Mouse (Mus musculus): ENCODE data around the gene Cdk7. TPM values are rescaled to one million over a fixed set of nuclear protein-coding genes. Genes with fewer than 3 reads are reported as not detected.

The Cdk7 gene
- total and polyA plus RNA-seq, 3 experiments = 29.4 to 56.9 (median 47.8) TPM

DNA sequence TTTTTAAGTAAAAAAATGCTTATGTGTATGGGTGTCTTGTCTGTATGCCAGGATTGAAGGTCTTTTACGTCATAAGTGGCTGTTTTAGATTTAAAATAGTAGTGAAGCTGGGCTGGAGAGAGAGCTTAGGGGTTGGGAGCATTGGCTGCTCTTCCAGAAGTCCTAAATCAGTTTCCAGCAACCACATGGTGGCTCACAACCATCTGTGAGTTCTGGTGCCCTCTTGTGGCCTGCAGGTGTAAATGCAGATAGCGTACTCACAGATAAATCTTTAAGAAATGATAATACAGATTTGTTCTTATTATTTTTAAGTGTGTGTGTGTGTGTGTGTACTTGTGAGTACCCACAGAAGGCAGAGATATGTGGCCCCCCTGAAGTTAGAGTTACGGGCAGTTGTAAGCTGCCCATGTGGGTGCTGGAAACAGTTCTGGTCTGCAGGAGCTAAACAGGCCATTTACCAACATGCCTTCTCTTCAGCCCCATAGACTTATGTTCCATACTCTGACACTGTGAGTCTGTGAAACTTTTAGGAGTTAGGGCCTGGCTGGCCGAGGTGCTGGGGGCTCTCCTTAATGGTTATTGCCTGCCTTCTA, 70.8 kb downstream of the Cdk7 start:
- no peaks in the 10 kb centered on the region for H3K9me3 ChIP-seq (replicated peaks; ENCODE audit: low read length)

DNA sequence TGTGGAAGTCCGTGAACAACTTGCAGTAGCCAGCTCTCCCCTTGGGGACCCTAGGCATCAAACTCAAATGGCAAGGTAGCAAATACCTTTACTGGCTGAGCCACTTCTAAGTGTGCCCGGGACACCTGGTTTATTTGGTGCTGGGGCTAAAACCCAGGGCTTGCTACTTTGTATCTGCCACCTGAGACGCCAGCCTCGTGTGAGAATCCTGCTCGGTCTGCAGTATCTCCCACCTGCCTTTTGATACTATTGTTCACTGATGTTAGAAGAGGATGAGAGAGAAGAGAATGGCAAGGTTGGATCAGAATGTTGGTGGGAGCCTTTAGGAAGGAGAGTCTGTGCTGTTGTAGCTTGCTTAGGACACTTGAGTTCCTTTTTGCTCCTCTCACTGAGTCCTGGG, 72.6 kb downstream of the Cdk7 start:
- in situ Hi-C loops (cut with MboI; ENCODE audit: low pct_ligation_motif_present, low pct_unique_long_range_greater_than_20kb, low sequenced_read_pairs) = no loop called here
- H3K9ac ChIP-seq (ENCODE audit: insufficient read depth, low read depth) = no peak overlapping the region
- peaks cover 5 to 17% of the 10 kb centered on the region in 2 experiments for H3K4me1 ChIP-seq (ENCODE audit: control insufficient read depth in 1 of 2, insufficient read depth in 2 of 2)
- no peak for TF ChIP-seq CHD1 (IDR thresholded peaks at IDR 0.05; ENCODE audit: low read depth, low read length)
- no peak for TF ChIP-seq CTCF (conservative IDR thresholded peaks at IDR 0.05 in 1 of 2, IDR thresholded peaks at IDR 0.05 in 1 of 2; ENCODE audit: low read depth in 2 of 2, low read length in 2 of 2)
- no peak for TF ChIP-seq JUND (conservative IDR thresholded peaks at IDR 0.05; ENCODE audit: low read depth, low read length)
- TF ChIP-seq E2F4 (IDR thresholded peaks at IDR 0.05; ENCODE audit: insufficient replicate concordance, low read depth, low read length) = no peak
- TF ChIP-seq ZC3H11A (IDR thresholded peaks at IDR 0.05; ENCODE audit: low read depth, low read length) = no peak
- no peak for TF ChIP-seq EP300 (IDR thresholded peaks at IDR 0.05; ENCODE audit: low read length)
- no peak for TF ChIP-seq ETS1 (conservative IDR thresholded peaks at IDR 0.05; ENCODE audit: low read depth, low read length)
- no peak for TF ChIP-seq TCF12 (IDR thresholded peaks at IDR 0.05; ENCODE audit: low read depth, low read length)
- no peak for TF ChIP-seq MAZ (IDR thresholded peaks at IDR 0.05; ENCODE audit: low read depth, low read length)
- TF ChIP-seq MXI1 (IDR thresholded peaks at IDR 0.05; ENCODE audit: low read depth, low read length) = no peak
- no peak for TF ChIP-seq CHD2 (IDR thresholded peaks at IDR 0.05; ENCODE audit: low read length)
- TF ChIP-seq HCFC1 (IDR thresholded peaks at IDR 0.05; ENCODE audit: low read depth, low read length) = no peak
- no peak for TF ChIP-seq RAD21 (IDR thresholded peaks at IDR 0.05; ENCODE audit: low read depth, low read length)
- no peak for TF ChIP-seq PAX5 (IDR thresholded peaks at IDR 0.05; ENCODE audit: low read length)
- no peak for TF ChIP-seq USF2 (conservative IDR thresholded peaks at IDR 0.05; ENCODE audit: low read depth, low read length)
- no peak for TF ChIP-seq TBP (conservative IDR thresholded peaks at IDR 0.05; ENCODE audit: low read depth, low read length)
- no peak for TF ChIP-seq BHLHE40 (IDR thresholded peaks at IDR 0.05; ENCODE audit: low read depth, low read length)
- no peak overlapping the region for H3K27ac ChIP-seq (ENCODE audit: insufficient read depth, low read depth)
- peaks cover 25% of the 10 kb centered on the region for H3K79me2 ChIP-seq (replicated peaks; ENCODE audit: control insufficient read depth, extremely low read depth, insufficient read depth, poor library complexity, severe bottlenecking)
- no peak for DNase-seq (ENCODE audit: extremely low read depth)
- H3K27me3 ChIP-seq (replicated peaks) = no peaks in the 10 kb centered on the region
- dilution Hi-C loops (cut with MboI; ENCODE audit: extremely low pct_ligation_motif_present, extremely low pct_unique_long_range_greater_than_20kb, low sequenced_read_pairs) = no loop called here
- H3K36me3 ChIP-seq (replicated peaks in 1 of 2; ENCODE audit: control insufficient read depth in 1 of 2, insufficient read depth in 1 of 2, low read length in 1 of 2) = peaks cover 19 to 50% of the 10 kb centered on the region in 2 experiments
- no peak overlapping the region for H3K4me2 ChIP-seq (ENCODE audit: insufficient read depth, low read depth, poor library complexity, severe bottlenecking)
- H3K4me3 ChIP-seq (replicated peaks in 1 of 3; ENCODE audit: low read depth in 2 of 3, low read length in 2 of 3, poor library complexity in 1 of 3) = no peak overlapping the region
- H3K9me3 ChIP-seq (replicated peaks; ENCODE audit: low read length) = no peaks in the 10 kb centered on the region

More for the DNA sequence above, 70.8 kb downstream of the Cdk7 start:
- Histone ChIP-seq H3K9ac (ENCODE audit: insufficient read depth, low read depth) (no peak overlapping the region), H3K79me2 (replicated peaks; ENCODE audit: control insufficient read depth, extremely low read depth, insufficient read depth, poor library complexity, severe bottlenecking) (peaks cover 9% of the 10 kb centered on the region; the same call in 1 of the 2 replicates), H3K27ac (ENCODE audit: insufficient read depth, low read depth) (no peak overlapping the region), H3K36me3 (replicated peaks in 1 of 2; ENCODE audit: control insufficient read depth in 1 of 2, insufficient read depth in 1 of 2, low read length in 1 of 2) (peaks cover 22 to 52% of the 10 kb centered on the region in 2 experiments), H3K4me3 (replicated peaks in 1 of 3; ENCODE audit: low read depth in 2 of 3, low read length in 2 of 3, poor library complexity in 1 of 3) (no peak overlapping the region), H3K4me2 (ENCODE audit: insufficient read depth, low read depth, poor library complexity, severe bottlenecking) (no peak overlapping the region), H3K4me1 (ENCODE audit: control insufficient read depth in 1 of 2, insufficient read depth in 2 of 2) (peaks cover 0 to 6% of the 10 kb centered on the region in 2 experiments; a peak in 2 of 4 replicates), H3K27me3 (replicated peaks) (no peaks in the 10 kb centered on the region)
- in situ Hi-C loops (cut with MboI; ENCODE audit: low pct_ligation_motif_present, low pct_unique_long_range_greater_than_20kb, low sequenced_read_pairs) (no loop called here), dilution Hi-C loops (cut with MboI; ENCODE audit: extremely low pct_ligation_motif_present, extremely low pct_unique_long_range_greater_than_20kb, low sequenced_read_pairs) (no loop called here)
- TF ChIP-seq SIN3A (IDR thresholded peaks at IDR 0.05; ENCODE audit: low read length) (no peak), ZMIZ1 (IDR thresholded peaks at IDR 0.05; ENCODE audit: low read depth, low read length) (no peak), POLR2AphosphoS2 (IDR thresholded peaks at IDR 0.05; ENCODE audit: low read depth, low read length) (no peak), POLR2A (IDR thresholded peaks at IDR 0.05; ENCODE audit: low read depth, low read length) (no peak), USF1 (IDR thresholded peaks at IDR 0.05; ENCODE audit: low read depth, low read length) (no peak), MAFK (IDR thresholded peaks at IDR 0.05; ENCODE audit: insufficient replicate concordance, low read length) (no peak), RCOR1 (conservative IDR thresholded peaks at IDR 0.05; ENCODE audit: low read depth, low read length) (no peak), SMC3 (IDR thresholded peaks at IDR 0.05; ENCODE audit: low read depth, low read length) (peak; percentile 52), JUND (conservative IDR thresholded peaks at IDR 0.05; ENCODE audit: low read depth, low read length) (no peak), RAD21 (IDR thresholded peaks at IDR 0.05; ENCODE audit: low read depth, low read length) (peak; percentile 62), GABPA (IDR thresholded peaks at IDR 0.05; ENCODE audit: insufficient replicate concordance, low read depth, low read length) (no peak), CTCF (conservative IDR thresholded peaks at IDR 0.05 in 1 of 2, IDR thresholded peaks at IDR 0.05 in 1 of 2; ENCODE audit: low read depth in 2 of 2, low read length in 2 of 2) (peak; percentile 80 to 95), MEF2A (IDR thresholded peaks at IDR 0.05; ENCODE audit: borderline replicate concordance, low read depth, low read length) (no peak), MAX (IDR thresholded peaks at IDR 0.05; ENCODE audit: low read length) (peak; percentile 90), MYC (IDR thresholded peaks at IDR 0.05; ENCODE audit: low read depth, low read length) (peak; percentile 99), ZNF384 (IDR thresholded peaks at IDR 0.05; ENCODE audit: low read depth, low read length) (no peak), USF2 (conservative IDR thresholded peaks at IDR 0.05; ENCODE audit: low read depth, low read length) (no peak), E2F4 (IDR thresholded peaks at IDR 0.05; ENCODE audit: insufficient replicate concordance, low read depth, low read length) (no peak), ZKSCAN1 (IDR thresholded peaks at IDR 0.05; ENCODE audit: borderline replicate concordance, low read depth, low read length) (no peak), EP300 (IDR thresholded peaks at IDR 0.05; ENCODE audit: low read length) (no peak), MXI1 (IDR thresholded peaks at IDR 0.05; ENCODE audit: low read depth, low read length) (peak; percentile 45; the same call in 1 of the 2 replicates), UBTF (IDR thresholded peaks at IDR 0.05; ENCODE audit: low read depth, low read length) (no peak), CHD1 (IDR thresholded peaks at IDR 0.05; ENCODE audit: low read depth, low read length) (no peak), HCFC1 (IDR thresholded peaks at IDR 0.05; ENCODE audit: low read depth, low read length) (no peak; the same call in 1 of the 2 replicates), CHD2 (IDR thresholded peaks at IDR 0.05; ENCODE audit: low read length) (no peak), NELFE (IDR thresholded peaks at IDR 0.05; ENCODE audit: low read depth, low read length) (no peak; the same call in 1 of the 2 replicates), ELF1 (IDR thresholded peaks at IDR 0.05; ENCODE audit: low read depth, low read length) (no peak)
- peak; percentile 72 for DNase-seq (ENCODE audit: extremely low read depth)

Data from CH12.LX (cell line).